Mouse (Mus musculus): ENCODE data around the gene 1700020A23Rik. TPM values are rescaled to one million over a fixed set of nuclear protein-coding genes. Genes with fewer than 3 reads are reported as not detected.

The 1700020A23Rik gene
- not detected in 2 replicates for polyA plus RNA-seq (2015; fragmentation: Nextera tagmentation; extraction: Ambion mirVana)

DNA sequence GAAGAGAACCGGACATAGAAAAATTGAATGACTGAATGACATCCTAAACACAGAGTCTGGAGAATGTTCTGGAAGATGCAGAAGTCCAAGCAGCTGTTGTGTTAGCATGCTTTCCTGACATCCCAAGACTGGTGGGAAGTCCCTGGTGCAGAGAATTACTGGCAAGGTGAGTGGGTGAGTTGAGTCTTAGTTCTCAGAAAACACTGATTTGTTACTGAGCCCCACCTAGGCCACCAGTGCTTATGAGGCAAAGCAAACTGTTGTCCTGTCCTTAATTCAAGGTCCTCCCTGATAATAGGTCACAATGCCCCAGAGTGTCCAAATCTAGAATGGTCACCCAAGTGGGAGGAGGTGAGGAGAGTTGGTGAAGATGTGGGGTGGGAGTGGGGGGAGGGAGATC, at the start of gene 1700020A23Rik, which contains the start of gene Gm28372:
Gene 1700020A23Rik, plus strand, starts transcription at position 321 of the 400 bp plus-strand sequence.
Gene Gm28372, plus strand, starts transcription at position 301 of the 400 bp plus-strand sequence.

DNA sequence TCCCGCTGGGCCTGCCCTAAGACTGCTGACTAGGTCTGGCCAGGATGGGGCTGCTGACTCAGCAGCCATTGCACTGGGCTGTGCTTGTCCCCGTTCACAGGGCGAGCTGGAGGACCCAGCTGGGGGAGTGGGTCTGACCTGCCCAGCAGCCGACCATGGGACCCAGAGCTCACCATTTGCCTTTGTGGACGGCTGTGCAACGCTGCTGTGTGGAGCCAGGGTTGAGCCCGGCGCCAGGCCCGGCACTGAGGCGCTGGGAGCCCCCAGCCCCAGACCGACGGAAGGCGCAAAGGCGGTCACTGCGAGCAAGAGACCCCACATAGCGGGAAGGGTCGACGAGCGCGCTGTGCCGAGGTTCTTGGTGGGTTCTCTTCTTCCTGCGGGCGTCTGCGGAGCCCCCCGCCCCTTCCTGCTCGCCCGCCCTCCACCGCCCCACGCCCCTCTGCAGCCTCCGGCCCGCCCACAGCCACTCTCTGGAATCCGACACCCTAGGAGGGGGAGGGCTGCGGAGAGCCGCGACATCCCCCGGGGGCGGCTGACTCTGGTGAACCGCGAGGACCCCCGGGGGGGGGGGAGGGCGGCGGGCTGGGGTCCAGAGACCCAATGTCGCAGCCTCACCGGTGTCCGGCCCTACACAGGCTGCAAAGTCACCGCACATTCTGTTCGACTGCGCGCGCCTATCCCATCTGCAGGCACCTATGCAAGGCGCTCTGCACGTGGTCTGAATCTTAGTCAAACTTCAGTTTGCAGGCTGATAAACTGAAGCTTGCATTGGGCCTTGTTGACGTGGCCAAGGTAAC, 7.7 kb upstream of the 1700020A23Rik start, which contains the start of gene Cpxm1:
Gene Cpxm1, minus strand, starts transcription at position 389 of the 800 bp plus-strand sequence.

DNA sequence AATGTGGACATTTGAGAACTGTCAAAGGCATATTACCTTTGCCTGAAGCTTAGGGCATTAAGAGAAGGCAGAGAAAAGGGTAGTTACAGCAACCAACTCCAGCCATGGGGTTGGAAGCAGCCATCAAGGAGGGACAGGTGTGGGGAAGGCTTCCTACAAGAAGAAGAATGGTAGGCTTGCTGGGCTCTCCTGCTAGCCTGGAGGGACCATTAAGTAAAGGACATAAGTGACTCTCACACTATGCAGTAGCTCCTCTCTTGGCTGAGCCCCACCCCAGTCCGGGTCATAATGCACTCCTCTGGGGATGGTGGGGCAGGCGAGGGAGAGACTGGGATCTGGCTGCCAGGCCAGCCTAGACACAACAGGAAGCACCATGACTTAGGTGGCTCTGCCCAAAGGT, 1.1 kb downstream of the 1700020A23Rik start, which contains the start of gene Tmem239:
Gene Tmem239, plus strand, starts transcription at position 301 of the 400 bp plus-strand sequence.

DNA sequence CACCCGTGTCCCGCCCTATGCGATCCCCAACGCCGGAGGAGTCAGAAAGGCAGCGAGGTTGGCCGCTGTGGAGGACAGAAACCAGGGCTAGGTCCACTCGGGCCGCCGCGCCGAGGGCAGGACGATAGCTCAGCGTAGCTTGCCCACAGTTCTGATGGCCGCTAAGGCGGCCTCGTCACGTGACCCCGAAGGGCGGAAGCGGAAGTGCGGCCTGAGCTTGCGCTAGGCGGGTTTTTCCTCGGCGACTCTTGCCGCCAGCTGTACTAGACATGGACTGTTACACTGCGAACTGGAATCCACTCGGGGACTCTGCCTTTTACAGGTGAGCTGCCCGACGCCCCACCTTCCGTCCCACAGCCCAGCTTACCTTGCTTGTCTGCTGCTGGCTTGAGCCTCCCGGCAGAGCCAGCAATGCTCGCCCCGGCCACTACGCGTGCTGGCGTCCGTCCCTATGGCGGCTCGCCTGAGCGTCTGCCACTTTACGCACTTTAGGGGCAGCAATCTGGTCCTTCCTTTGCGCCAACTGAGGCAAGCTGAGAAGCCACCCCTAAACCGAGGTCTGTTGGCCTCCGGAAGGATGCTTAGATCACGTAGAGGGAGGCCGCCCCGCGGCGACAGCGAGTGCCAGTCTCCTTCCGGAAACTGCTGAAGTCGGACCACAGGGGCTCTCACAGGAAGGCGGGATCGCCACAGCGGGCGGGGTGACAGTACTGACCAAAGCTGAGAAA, 19.2 kb downstream of the 1700020A23Rik start, which contains the start of the genes Vps16 and Pced1a:
Gene Vps16, plus strand, starts transcription at position 214 of the 728 bp plus-strand sequence.
Gene Pced1a, minus strand, starts transcription at position 576 of the 728 bp plus-strand sequence.

DNA sequence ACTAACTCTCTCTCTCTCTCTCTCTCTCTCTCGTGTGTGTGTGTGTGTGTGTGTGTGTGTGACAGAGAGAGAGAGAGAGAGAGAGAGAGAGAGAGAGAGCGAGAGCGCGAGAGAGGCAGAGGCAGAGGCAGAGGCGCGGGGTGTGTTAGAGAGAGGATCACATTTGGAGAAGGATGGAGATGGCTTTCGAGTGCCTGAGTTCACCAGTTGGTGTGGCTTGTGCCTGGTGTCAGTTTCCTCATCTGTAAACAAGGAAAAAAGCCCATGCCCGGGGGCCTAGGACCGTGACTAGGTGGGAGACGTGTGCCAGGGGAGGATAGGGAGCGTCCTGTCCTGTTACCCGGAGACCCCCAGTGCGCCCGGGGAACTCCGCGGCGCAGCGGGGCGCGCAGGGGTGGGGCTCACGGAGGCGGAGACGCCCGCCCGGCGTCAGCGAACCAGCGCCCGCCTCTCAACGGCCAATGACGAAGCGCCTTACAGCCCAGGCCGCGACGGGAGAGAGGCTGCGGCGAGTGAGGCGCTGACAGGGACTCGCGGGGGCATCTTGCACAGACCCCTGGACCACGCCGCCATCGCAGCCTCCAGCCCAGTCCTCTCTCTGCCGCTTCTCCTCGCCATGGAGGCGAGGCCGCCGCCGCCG, 44.9 kb downstream of the 1700020A23Rik start, which contains the start of gene Ptpra:
Gene Ptpra, plus strand, starts transcription at position 485 of the 640 bp plus-strand sequence.

Other genes with a start within 250 kb of the 1700020A23Rik start
- gene Snrpb, start 225.9 kb upstream of the 1700020A23Rik start, polyA plus RNA-seq (2015; fragmentation: Nextera tagmentation; extraction: Ambion mirVana): 413 and 428 TPM in 2 replicates
- 0.13 TPM in 1 of 2 replicates, not detected in the other for gene Tmc2, start 210.1 kb upstream of the 1700020A23Rik start, polyA plus RNA-seq (2015; fragmentation: Nextera tagmentation; extraction: Ambion mirVana)
- gene Nop56, start 130.8 kb upstream of the 1700020A23Rik start, polyA plus RNA-seq (2015; fragmentation: Nextera tagmentation; extraction: Ambion mirVana): 207 and 228 TPM in 2 replicates
- 84.4 and 94.5 TPM in 2 replicates for gene Idh3b, start 120.7 kb upstream of the 1700020A23Rik start, polyA plus RNA-seq (2015; fragmentation: Nextera tagmentation; extraction: Ambion mirVana)
- 0.37 and 0.78 TPM in 2 replicates for gene Ebf4, start 110.1 kb upstream of the 1700020A23Rik start, polyA plus RNA-seq (2015; fragmentation: Nextera tagmentation; extraction: Ambion mirVana)
- gene Cpxm1, start 7.7 kb upstream of the 1700020A23Rik start, polyA plus RNA-seq (2015; fragmentation: Nextera tagmentation; extraction: Ambion mirVana): 18.5 and 23.9 TPM in 2 replicates
- not detected in 2 replicates for gene Gm28372, start within 50 bp of the 1700020A23Rik start, polyA plus RNA-seq (2015; fragmentation: Nextera tagmentation; extraction: Ambion mirVana)
- not detected in 2 replicates for gene Tmem239, start 1.2 kb downstream of the 1700020A23Rik start, polyA plus RNA-seq (2015; fragmentation: Nextera tagmentation; extraction: Ambion mirVana)
- gene Vps16, start 19.1 kb downstream of the 1700020A23Rik start, polyA plus RNA-seq (2015; fragmentation: Nextera tagmentation; extraction: Ambion mirVana): 51.9 and 56.3 TPM in 2 replicates
- 3.8 and 4.5 TPM in 2 replicates for gene Pced1a, start 19.4 kb downstream of the 1700020A23Rik start, polyA plus RNA-seq (2015; fragmentation: Nextera tagmentation; extraction: Ambion mirVana)
- gene Ptpra, start 45.0 kb downstream of the 1700020A23Rik start, polyA plus RNA-seq (2015; fragmentation: Nextera tagmentation; extraction: Ambion mirVana): 36.1 and 43.6 TPM in 2 replicates
- gene Mrps26, start 158.5 kb downstream of the 1700020A23Rik start, polyA plus RNA-seq (2015; fragmentation: Nextera tagmentation; extraction: Ambion mirVana): 64.0 and 70.6 TPM in 2 replicates
- gene Oxt, start 170.9 kb downstream of the 1700020A23Rik start, polyA plus RNA-seq (2015; fragmentation: Nextera tagmentation; extraction: Ambion mirVana): not detected in 2 replicates
- gene Avp, start 177.3 kb downstream of the 1700020A23Rik start, polyA plus RNA-seq (2015; fragmentation: Nextera tagmentation; extraction: Ambion mirVana): not detected in 2 replicates
- 8.1 and 8.6 TPM in 2 replicates for gene Fastkd5, start 224.8 kb downstream of the 1700020A23Rik start, polyA plus RNA-seq (2015; fragmentation: Nextera tagmentation; extraction: Ambion mirVana)
- gene Ubox5, start 224.8 kb downstream of the 1700020A23Rik start, polyA plus RNA-seq (2015; fragmentation: Nextera tagmentation; extraction: Ambion mirVana): 4.1 and 4.3 TPM in 2 replicates
- gene Lzts3, start 237.5 kb downstream of the 1700020A23Rik start, polyA plus RNA-seq (2015; fragmentation: Nextera tagmentation; extraction: Ambion mirVana): 0.29 and 0.55 TPM in 2 replicates